Comparison of ENCODE assay signal across 13 mouse cellular contexts in the genomic region with DNA sequence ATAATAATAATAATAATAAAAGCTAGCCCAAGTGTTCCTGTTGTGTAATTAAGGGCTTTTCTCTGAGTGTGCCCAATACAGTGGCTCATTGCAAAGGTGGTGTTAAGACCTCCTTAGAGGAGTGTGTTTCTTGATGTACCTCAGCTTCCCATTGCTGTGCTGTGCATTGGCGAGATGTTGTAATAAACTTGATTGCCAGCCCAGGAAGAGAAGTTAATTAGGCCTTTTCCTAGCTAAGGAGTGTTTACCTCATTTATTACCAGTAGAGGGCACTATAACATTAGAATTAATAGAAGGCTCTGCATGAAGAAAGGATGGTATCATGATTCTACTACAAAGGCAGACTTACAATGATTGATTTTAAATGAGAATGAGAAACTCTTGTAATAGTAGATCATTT. TPM values are rescaled to one million over a fixed set of nuclear protein-coding genes. Genes with fewer than 3 reads are reported as not detected.
A peak's percentile ranks its signal among the peaks of the same experiment; 100 is the strongest.
DNase-seq lines count a peak whose midpoint lies in the region; ATAC-seq lines count a peak whose summit lies in the region.
"Had no signal": no experiment of that assay in that cellular context is flagged by ENCODE, and none has a peak within 500 bp of the region (broad histone marks: within the 10 kb centered on the region; RNA-seq: fewer than 3 reads in every experiment).

No protein-coding gene starts in this region.

- no peaks in the 10 kb centered on the region for H3K36me3 ChIP-seq in hindbrain, embryonic 12.5 days
- no peaks in the 10 kb centered on the region for H3K36me3 ChIP-seq in hindbrain, embryonic 13.5 days
- H3K36me3 ChIP-seq: kidney, embryonic 15.5 days; lung, embryonic 15.5 days had no signal

- DNase-seq in 416B (ENCODE audit: low read depth), result peak; percentile 37
- peak; percentile 16 for DNase-seq in ZHBTc4 (ENCODE audit: low read depth, low spot score)
- DNase-seq in urinary bladder, postnatal 10 days (ENCODE audit: low spot score), result no peak
- DNase-seq in urinary bladder, postnatal 14 days (ENCODE audit: low spot score), result no peak
- DNase-seq in ovary, adult 18-20 months (ENCODE audit: low spot score), result no peak
- DNase-seq: gastrocnemius, postnatal 10 days had no signal

- no peak overlapping the region for H3K4me2 ChIP-seq in hindbrain, embryonic 12.5 days (replicated peaks)
- H3K4me2 ChIP-seq in hindbrain, embryonic 13.5 days, result no peak overlapping the region
- H3K4me2 ChIP-seq: kidney, embryonic 15.5 days; lung, embryonic 15.5 days had no signal

- ATAC-seq in hindbrain, embryonic 12.5 days (ENCODE audit: low FRiP score), result 0 out of 2 replicates have a peak, but pooled peaks have one; percentile 60
- no peak for ATAC-seq in hindbrain, embryonic 13.5 days (ENCODE audit: low FRiP score)
- peak; percentile 69 for ATAC-seq in megakaryocyte progenitor cell, adult 5-6 weeks (replicated peaks; ENCODE audit: poor library complexity)

- no peaks in the 10 kb centered on the region for H3K27me3 ChIP-seq in hindbrain, embryonic 12.5 days
- H3K27me3 ChIP-seq in hindbrain, embryonic 13.5 days, result no peaks in the 10 kb centered on the region
- H3K27me3 ChIP-seq: kidney, embryonic 15.5 days; lung, embryonic 15.5 days had no signal

- WGBS in hindbrain, embryonic 12.5 days, result 23% methylated on average over 1 of the region's 1 CpGs
- 15% methylated on average over 1 of the region's 1 CpGs for WGBS in hindbrain, embryonic 13.5 days

- no peaks in the 10 kb centered on the region for H3K9me3 ChIP-seq in hindbrain, embryonic 12.5 days (replicated peaks)
- H3K9me3 ChIP-seq in hindbrain, embryonic 13.5 days, result no peaks in the 10 kb centered on the region
- H3K9me3 ChIP-seq: kidney, embryonic 15.5 days; lung, embryonic 15.5 days had no signal

- H3K4me3 ChIP-seq in hindbrain, embryonic 12.5 days, result no peak overlapping the region
- no peak overlapping the region for H3K4me3 ChIP-seq in hindbrain, embryonic 13.5 days
- H3K4me3 ChIP-seq: kidney, embryonic 15.5 days; lung, embryonic 15.5 days had no signal

- no peak overlapping the region for H3K27ac ChIP-seq in hindbrain, embryonic 12.5 days
- no peak overlapping the region for H3K27ac ChIP-seq in hindbrain, embryonic 13.5 days
- H3K27ac ChIP-seq: kidney, embryonic 15.5 days; lung, embryonic 15.5 days had no signal

- no peaks in the 10 kb centered on the region for H3K4me1 ChIP-seq in hindbrain, embryonic 12.5 days
- H3K4me1 ChIP-seq in hindbrain, embryonic 13.5 days (replicated peaks), result no peaks in the 10 kb centered on the region
- H3K4me1 ChIP-seq: kidney, embryonic 15.5 days; lung, embryonic 15.5 days had no signal

- no peak overlapping the region for H3K9ac ChIP-seq in hindbrain, embryonic 12.5 days
- no peak overlapping the region for H3K9ac ChIP-seq in hindbrain, embryonic 13.5 days
- H3K9ac ChIP-seq: kidney, embryonic 15.5 days; lung, embryonic 15.5 days had no signal

RNA-seq across cellular contexts. Expression of a gene that starts 57.9 kb away (rescaled TPM):
- not detected in 2 replicates for polyA plus RNA-seq in hindbrain, embryonic 12.5 days (2016; fragmentation: Nextera tagmentation; extraction: Ambion mirVana)
- polyA plus RNA-seq in hindbrain, embryonic 13.5 days (2015; fragmentation: Nextera tagmentation; extraction: Ambion mirVana), result not detected in 2 replicates
- total RNA-seq in megakaryocyte progenitor cell, adult 5-6 weeks (2015), result not detected in 2 replicates
- total RNA-seq in megakaryocyte progenitor cell, adult 5-6 weeks (2017), result not detected in 2 replicates
- total RNA-seq: gastrocnemius, postnatal 10 days had no signal
- polyA plus RNA-seq: cerebellum, adult 2 months; kidney, embryonic 15.5 days; lung, embryonic 15.5 days; urinary bladder, adult 2 months had no signal

Comparison
In these comparisons a context has a peak if more than half of its experiments do, and no peak if none do; other contexts are left out.
1. DNase-seq: peak in 416B (single experiment) and ZHBTc4 (single experiment); none in urinary bladder, postnatal 10 days (single experiment), urinary bladder, postnatal 14 days (single experiment) and ovary, adult 18-20 months (single experiment).